Mouse (Mus musculus) heart, postnatal 0 days (tissue): Measurements from ENCODE around the gene F2rl1. TPM values are rescaled to one million over a fixed set of nuclear protein-coding genes. Genes with fewer than 3 reads are reported as not detected.

ENCODE experiments used
- ATAC-seq: fragments of 200-750 bp; cut with Nextera tagmentation; 2 replicates; pipeline ENCODE4 v1.8.0; 2017; ENCODE audit warnings: low read depth, moderate number of reproducible peaks, moderate library complexity; ENCODE audit not compliant: insufficient read depth
- DNase-seq: peaks from one replicate; pipeline ENCODE4 v3.0.0-alpha.2; 2016; ENCODE audit warnings: low spot score
- H3K27ac ChIP-seq: fragments of 300-500 bp; sonication (generic); 2 replicates; pipeline ENCODE4 v1.5.1; 2014; ENCODE audit warnings: low read depth, mild to moderate bottlenecking
- H3K27me3 ChIP-seq: fragments of 300-500 bp; sonication (generic); 2 replicates; pipeline ENCODE4 v1.6.1; 2014; ENCODE audit warnings: low read length, mixed read lengths; ENCODE audit not compliant: control insufficient read depth, insufficient read depth
- H3K36me3 ChIP-seq: fragments of 300-500 bp; sonication (generic); replicated peaks from 2 replicates; pipeline ENCODE4 v1.6.1; 2014; ENCODE audit warnings: low read length, mixed read lengths; ENCODE audit not compliant: control insufficient read depth, insufficient read depth
- H3K4me1 ChIP-seq: fragments of 300-500 bp; sonication (generic); 2 replicates; pipeline ENCODE4 v1.6.1; 2014; ENCODE audit warnings: antibody characterized with exemption; ENCODE audit not compliant: control insufficient read depth, insufficient read depth
- H3K4me2 ChIP-seq: fragments of 300-500 bp; sonication (generic); 2 replicates; pipeline ENCODE4 v1.6.1; 2014; ENCODE audit warnings: low read depth, mild to moderate bottlenecking, low read length, moderate library complexity
- H3K4me3 ChIP-seq: fragments of 300-500 bp; sonication (generic); 2 replicates; pipeline ENCODE4 v1.5.1; 2014; ENCODE audit warnings: low read depth, low read length
- H3K9ac ChIP-seq: fragments of 300-500 bp; sonication (generic); replicated peaks from 2 replicates; pipeline ENCODE4 v1.6.1; 2014; ENCODE audit warnings: low read depth, low read length, mixed read lengths
- H3K9me3 ChIP-seq: fragments of 300-500 bp; sonication (generic); replicated peaks from 2 replicates; pipeline ENCODE4 v1.6.1; 2016; ENCODE audit warnings: low read length; ENCODE audit not compliant: control insufficient read depth
- CTCF ChIP-seq: IDR thresholded peaks from 2 replicates; pipeline ENCODE4 v1.5.1; 2016; ENCODE audit warnings: antibody characterized with exemption, control low read depth, low read depth
- EP300 ChIP-seq: IDR thresholded peaks from 2 replicates; pipeline ENCODE4 v1.6.1; 2016; ENCODE audit warnings: antibody characterized with exemption, low read depth
- WGBS: fragments of 180-500 bp; shearing (Covaris S2); extraction: QIAGEN DNeasy Blood & Tissue Kit; methylation state at CpG from one replicate; pipeline ENCODE4 v1.1.7; 2014; 5-methylcytosine and 5-hydroxymethylcytosine counted together
- polyA plus RNA-seq: library from polyadenylated mRNA; unstranded; fragments of >200 nt; fragmentation: Nextera tagmentation; extraction: Ambion mirVana; gene quantifications from 2 replicates; pipeline ENCODE4 v1.2.1, GENCODE M21; 2015
- total RNA-seq: library from RNA; depleted of rRNA; stranded (reverse); fragments of >200 nt; gene quantifications from 2 replicates; pipeline ENCODE4 v1.2.3, GENCODE M21; 2014; ENCODE audit warnings: low replicate concordance

The F2rl1 gene
- total and polyA plus RNA-seq, 2 experiments from 2014 or later, result 0.25 to 0.95 TPM

- 0% methylated on average over 3 of the region's 3 CpGs for WGBS
- ATAC-seq, result peak; percentile 69
Observed at GRCm38 (mm10) chr13:95563693-95564092, 38.7 kb upstream of the F2rl1 start.

GRCm38 (mm10) chr13:95563066-95563610 is 38.1 kb upstream of the F2rl1 start:
- Histone ChIP-seq H3K4me1 (no peaks in the 10 kb centered on the region), H3K27me3 (no peaks in the 10 kb centered on the region), H3K27ac (no peak overlapping the region), H3K4me2 (no peak overlapping the region; the same call in 1 of the 2 replicates), H3K9me3 (no peaks in the 10 kb centered on the region), H3K4me3 (no peak overlapping the region), H3K9ac (no peak overlapping the region), H3K36me3 (no peaks in the 10 kb centered on the region)
- no peak for TF ChIP-seq CTCF
- TF ChIP-seq EP300, result no peak
- ATAC-seq (peak; percentile 81), DNase-seq (peak; percentile 20)
- WGBS, result 20% methylated on average over 10 of the region's 10 CpGs

More at GRCm38 (mm10) chr13:95563693-95564092, 38.7 kb upstream of the F2rl1 start:
- DNase-seq, result peak; percentile 68
- Histone ChIP-seq H3K4me3 (no peak overlapping the region), H3K36me3 (no peaks in the 10 kb centered on the region), H3K9me3 (no peaks in the 10 kb centered on the region), H3K4me1 (no peaks in the 10 kb centered on the region), H3K4me2 (no peak overlapping the region), H3K27me3 (no peaks in the 10 kb centered on the region), H3K9ac (no peak overlapping the region), H3K27ac (no peak overlapping the region)
- TF ChIP-seq CTCF, result peak; percentile 94
- no peak for TF ChIP-seq EP300

GRCm38 (mm10) chr13:95557326-95557725 is 32.3 kb upstream of the F2rl1 start:
- Histone ChIP-seq H3K27ac (no peak overlapping the region), H3K9me3 (no peaks in the 10 kb centered on the region), H3K4me3 (no peak overlapping the region), H3K4me2 (no peak overlapping the region), H3K9ac (no peak overlapping the region), H3K27me3 (no peaks in the 10 kb centered on the region), H3K4me1 (no peaks in the 10 kb centered on the region), H3K36me3 (no peaks in the 10 kb centered on the region)
- 53% methylated on average over 7 of the region's 7 CpGs for WGBS
- no peak for ATAC-seq
- DNase-seq, result no peak
- TF ChIP-seq CTCF (no peak), EP300 (no peak)

- Histone ChIP-seq H3K9ac (no peak overlapping the region), H3K27ac (no peak overlapping the region), H3K4me3 (no peak overlapping the region), H3K36me3 (no peaks in the 10 kb centered on the region), H3K4me1 (no peaks in the 10 kb centered on the region), H3K27me3 (no peaks in the 10 kb centered on the region), H3K4me2 (no peak overlapping the region), H3K9me3 (no peaks in the 10 kb centered on the region)
- DNase-seq (no peak), ATAC-seq (no peak)
- 82% methylated on average over 11 of the region's 11 CpGs for WGBS
- TF ChIP-seq EP300 (no peak), CTCF (no peak)
Observed at GRCm38 (mm10) chr13:95553885-95554492, 29.0 kb upstream of the F2rl1 start.

GRCm38 (mm10) chr13:95550636-95551370 is 25.8 kb upstream of the F2rl1 start:
- WGBS, result 66% methylated on average over 2 of the region's 2 CpGs
- no peaks in the 10 kb centered on the region for H3K9me3 ChIP-seq
- H3K4me3 ChIP-seq, result no peak overlapping the region
- no peaks in the 10 kb centered on the region for H3K4me1 ChIP-seq
- no peak overlapping the region for H3K9ac ChIP-seq
- DNase-seq (no peak), ATAC-seq (no peak)
- no peak for TF ChIP-seq CTCF
- TF ChIP-seq EP300, result no peak
- H3K27me3 ChIP-seq, result 0 out of 2 replicates have a peak, but pooled peaks cover 2% of the 10 kb centered on the region
- no peak overlapping the region for H3K27ac ChIP-seq
- no peak overlapping the region for H3K4me2 ChIP-seq
- H3K36me3 ChIP-seq, result no peaks in the 10 kb centered on the region
